Mouse (Mus musculus): ENCODE measurements around the gene Sh3bp5. TPM values are rescaled to one million over a fixed set of nuclear protein-coding genes. Genes with fewer than 3 reads are reported as not detected.
A peak's percentile ranks its signal among the peaks of the same experiment; 100 is the strongest.

Gene Sh3bp5
- polyA plus RNA-seq, 1 experiment from 2014 or later, result 14.3 TPM

DNA sequence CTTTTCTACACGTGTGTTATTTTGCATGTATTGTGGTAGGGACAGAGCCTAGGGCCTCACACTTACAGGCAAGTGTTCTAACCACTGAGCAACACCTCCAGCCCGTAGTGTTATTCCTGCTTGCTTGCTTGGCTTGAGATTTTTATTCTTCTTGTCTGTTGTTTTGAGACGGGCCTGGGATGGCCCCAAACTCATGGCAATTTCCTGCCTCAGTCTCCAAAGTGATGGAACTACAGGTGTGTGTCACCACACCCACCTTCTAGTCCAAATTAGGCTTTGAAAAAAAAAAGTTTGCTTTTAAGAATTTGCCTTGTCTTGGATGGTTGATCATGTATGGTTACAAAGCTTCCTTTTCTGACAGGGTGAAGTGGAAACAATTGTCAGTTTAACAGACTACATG, 19.5 kb downstream of the Sh3bp5 start:
- Histone ChIP-seq H3K4me3 (ENCODE audit: low read length) (no peak overlapping the region), H3K27ac (ENCODE audit: low read depth, low read length) (no peak overlapping the region), H3K9ac (ENCODE audit: low read depth, low read length) (no peak overlapping the region), H3K4me1 (ENCODE audit: control insufficient read depth, insufficient read depth, low read length) (peaks cover 29% of the 10 kb centered on the region; the same call in 1 of the 2 replicates), H3K9me3 (ENCODE audit: control insufficient read depth, low read length) (no peaks in the 10 kb centered on the region), H3K4me2 (replicated peaks; ENCODE audit: low read depth, low read length) (no peak overlapping the region), H3K36me3 (ENCODE audit: control insufficient read depth, insufficient read depth, low read length) (no peaks in the 10 kb centered on the region), H3K27me3 (ENCODE audit: control insufficient read depth, insufficient read depth, low read length) (no peaks in the 10 kb centered on the region)
- ATAC-seq (ENCODE audit: low FRiP score, low TSS enrichment), result no peak
- WGBS, result 80% methylated on average over 3 of the region's 3 CpGs

DNA sequence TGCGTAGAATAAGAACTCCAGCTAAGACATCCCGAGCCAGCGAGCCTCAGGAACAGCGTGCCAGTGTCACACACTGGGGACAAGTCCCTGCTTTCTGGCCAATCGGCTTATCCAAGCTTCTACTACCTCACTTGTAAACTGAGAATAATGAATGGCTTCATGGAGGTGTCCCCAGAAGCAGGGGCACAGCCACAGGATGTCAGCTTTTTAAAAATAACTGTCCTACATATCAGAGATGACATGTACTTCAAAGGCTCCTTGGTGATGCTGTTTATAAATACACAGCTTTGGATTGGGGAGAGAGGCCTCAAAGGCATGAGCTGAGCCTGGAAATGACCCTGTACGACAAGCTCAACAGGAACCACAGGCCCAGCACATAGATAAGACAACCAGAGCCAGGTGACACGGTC, 20.9 kb downstream of the Sh3bp5 start:
- no peak for ATAC-seq (ENCODE audit: low FRiP score, low TSS enrichment)
- Histone ChIP-seq H3K27ac (ENCODE audit: low read depth, low read length) (no peak overlapping the region), H3K9me3 (ENCODE audit: control insufficient read depth, low read length) (no peaks in the 10 kb centered on the region), H3K36me3 (ENCODE audit: control insufficient read depth, insufficient read depth, low read length) (no peaks in the 10 kb centered on the region), H3K9ac (ENCODE audit: low read depth, low read length) (no peak overlapping the region), H3K4me1 (ENCODE audit: control insufficient read depth, insufficient read depth, low read length) (peaks cover 21% of the 10 kb centered on the region; the same call in 1 of the 2 replicates), H3K27me3 (ENCODE audit: control insufficient read depth, insufficient read depth, low read length) (no peaks in the 10 kb centered on the region), H3K4me2 (replicated peaks; ENCODE audit: low read depth, low read length) (no peak overlapping the region), H3K4me3 (ENCODE audit: low read length) (no peak overlapping the region)
- 48% methylated on average over 7 of the region's 7 CpGs for WGBS

- no peak overlapping the region for H3K4me3 ChIP-seq (ENCODE audit: low read length)
- H3K9me3 ChIP-seq (ENCODE audit: control insufficient read depth, low read length), result no peaks in the 10 kb centered on the region
- H3K36me3 ChIP-seq (ENCODE audit: control insufficient read depth, insufficient read depth, low read length), result no peaks in the 10 kb centered on the region
- no peak overlapping the region for H3K9ac ChIP-seq (ENCODE audit: low read depth, low read length)
- no peak for ATAC-seq (ENCODE audit: low FRiP score, low TSS enrichment)
- H3K4me2 ChIP-seq (replicated peaks; ENCODE audit: low read depth, low read length), result no peak overlapping the region
- no peaks in the 10 kb centered on the region for H3K27me3 ChIP-seq (ENCODE audit: control insufficient read depth, insufficient read depth, low read length)
- 33% methylated on average over 10 of the region's 10 CpGs for WGBS
- no peak overlapping the region for H3K27ac ChIP-seq (ENCODE audit: low read depth, low read length)
- H3K4me1 ChIP-seq (ENCODE audit: control insufficient read depth, insufficient read depth, low read length), result peaks cover 21% of the 10 kb centered on the region; the same call in 1 of the 2 replicates
Measured at GRCm38 (mm10) chr14:31414235-31414966, 21.5 kb downstream of the Sh3bp5 start.

DNA sequence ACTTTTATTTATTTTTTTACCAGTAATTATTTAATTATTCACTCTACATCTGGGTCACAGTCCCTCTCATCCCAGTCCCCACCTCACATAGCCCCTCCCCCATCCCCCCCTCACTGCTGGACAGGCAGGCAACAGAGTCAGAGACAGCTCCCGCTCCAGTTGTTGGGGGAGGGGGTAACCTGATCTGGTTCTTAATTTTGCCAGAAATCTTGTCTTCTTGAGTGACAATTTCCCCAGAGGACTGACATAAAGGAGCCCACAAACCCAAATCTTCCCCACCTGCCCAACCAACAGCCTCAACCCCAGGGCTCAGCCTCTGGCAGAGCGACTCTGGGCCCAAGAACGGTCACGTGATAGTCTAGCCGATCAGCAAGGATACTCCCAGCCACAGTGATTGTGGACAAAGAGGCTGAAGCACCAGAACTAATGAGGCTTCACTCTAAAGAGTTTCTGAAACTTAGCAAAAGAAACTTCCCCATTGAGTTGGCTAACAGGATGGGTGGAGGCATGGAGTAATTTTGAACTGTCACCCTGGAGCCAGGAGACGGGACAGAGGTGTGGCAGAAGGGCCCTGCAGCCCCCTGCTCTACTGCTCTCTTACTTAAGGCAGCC, 22.3 kb downstream of the Sh3bp5 start:
- H3K36me3 ChIP-seq (ENCODE audit: control insufficient read depth, insufficient read depth, low read length), result no peaks in the 10 kb centered on the region
- H3K4me1 ChIP-seq (ENCODE audit: control insufficient read depth, insufficient read depth, low read length), result peaks cover 25% of the 10 kb centered on the region
- ATAC-seq (ENCODE audit: low FRiP score, low TSS enrichment), result no peak
- H3K27me3 ChIP-seq (ENCODE audit: control insufficient read depth, insufficient read depth, low read length), result no peaks in the 10 kb centered on the region
- WGBS, result 30% methylated on average over 6 of the region's 6 CpGs
- H3K9ac ChIP-seq (ENCODE audit: low read depth, low read length), result no peak overlapping the region
- no peaks in the 10 kb centered on the region for H3K9me3 ChIP-seq (ENCODE audit: control insufficient read depth, low read length)
- no peak overlapping the region for H3K4me3 ChIP-seq (ENCODE audit: low read length)
- no peak overlapping the region for H3K4me2 ChIP-seq (replicated peaks; ENCODE audit: low read depth, low read length)
- H3K27ac ChIP-seq (ENCODE audit: low read depth, low read length), result no peak overlapping the region

DNA sequence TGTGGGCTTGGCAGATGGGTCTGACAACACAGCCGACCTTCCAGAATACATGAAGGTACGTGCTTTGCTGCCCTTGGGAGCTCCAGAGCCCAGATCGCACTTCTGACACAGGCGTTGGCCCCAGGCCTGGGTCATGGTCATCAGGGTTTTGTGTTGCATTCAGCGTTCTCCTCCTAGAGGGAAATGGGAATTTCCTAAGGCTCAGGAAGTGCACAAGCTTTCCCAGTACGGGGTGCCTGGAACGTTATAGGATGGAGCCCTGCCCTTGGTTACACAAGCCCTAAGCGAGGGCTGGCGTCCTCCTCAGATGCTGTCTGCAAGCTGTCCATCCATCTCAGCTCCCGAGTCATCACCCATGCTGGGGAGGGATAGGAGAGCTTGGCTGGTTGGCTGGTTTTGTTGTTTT, 23.2 kb downstream of the Sh3bp5 start:
- ATAC-seq (ENCODE audit: low FRiP score, low TSS enrichment), result no peak
- Histone ChIP-seq H3K36me3 (ENCODE audit: control insufficient read depth, insufficient read depth, low read length) (no peaks in the 10 kb centered on the region), H3K4me1 (ENCODE audit: control insufficient read depth, insufficient read depth, low read length) (peaks cover 33% of the 10 kb centered on the region), H3K27ac (ENCODE audit: low read depth, low read length) (no peak overlapping the region), H3K27me3 (ENCODE audit: control insufficient read depth, insufficient read depth, low read length) (no peaks in the 10 kb centered on the region), H3K9ac (ENCODE audit: low read depth, low read length) (no peak overlapping the region), H3K4me3 (ENCODE audit: low read length) (no peak overlapping the region), H3K4me2 (replicated peaks; ENCODE audit: low read depth, low read length) (no peak overlapping the region), H3K9me3 (ENCODE audit: control insufficient read depth, low read length) (no peaks in the 10 kb centered on the region)
- 60% methylated on average over 10 of the region's 10 CpGs for WGBS

- ATAC-seq (ENCODE audit: low FRiP score, low TSS enrichment), result no peak
- Histone ChIP-seq H3K9me3 (ENCODE audit: control insufficient read depth, low read length) (no peaks in the 10 kb centered on the region), H3K9ac (ENCODE audit: low read depth, low read length) (no peak overlapping the region), H3K27ac (ENCODE audit: low read depth, low read length) (no peak overlapping the region), H3K36me3 (ENCODE audit: control insufficient read depth, insufficient read depth, low read length) (no peaks in the 10 kb centered on the region), H3K4me2 (replicated peaks; ENCODE audit: low read depth, low read length) (no peak overlapping the region), H3K4me1 (ENCODE audit: control insufficient read depth, insufficient read depth, low read length) (peaks cover 40% of the 10 kb centered on the region), H3K4me3 (ENCODE audit: low read length) (no peak overlapping the region), H3K27me3 (ENCODE audit: control insufficient read depth, insufficient read depth, low read length) (no peaks in the 10 kb centered on the region)
- 75% methylated on average over 4 of the region's 4 CpGs for WGBS
Measured at GRCm38 (mm10) chr14:31410737-31411136, 25.1 kb downstream of the Sh3bp5 start.

DNA sequence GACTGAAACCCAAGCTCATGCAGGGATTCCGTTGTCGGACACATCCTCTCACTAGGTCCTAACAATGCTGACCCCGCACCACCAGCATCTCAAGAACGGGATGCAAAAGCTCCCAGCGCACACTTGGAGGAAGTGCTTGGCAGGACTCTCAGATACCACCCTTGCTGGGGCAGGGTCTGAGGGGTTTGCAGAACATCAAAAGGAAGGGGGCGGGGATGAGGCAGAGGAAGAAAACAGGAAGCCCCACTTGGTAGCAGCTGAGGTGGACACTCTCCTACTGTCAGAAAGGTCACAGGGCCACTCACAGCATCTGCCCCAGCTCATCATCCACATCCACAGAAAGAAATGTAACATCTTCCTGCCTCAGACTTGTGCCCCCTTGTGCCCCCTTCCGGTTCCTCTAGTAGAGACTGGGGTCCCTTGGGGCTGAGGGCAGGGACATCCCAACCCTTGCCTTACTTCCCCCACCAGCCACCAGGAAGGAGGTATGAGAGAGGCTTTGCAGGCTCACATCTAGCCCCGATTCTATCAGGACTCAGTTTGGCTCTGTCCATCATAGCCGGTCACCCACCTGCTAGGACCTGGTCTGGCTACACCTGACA, 25.7 kb downstream of the Sh3bp5 start:
- Histone ChIP-seq H3K27ac (ENCODE audit: low read depth, low read length) (no peak overlapping the region), H3K9ac (ENCODE audit: low read depth, low read length) (no peak overlapping the region), H3K4me2 (replicated peaks; ENCODE audit: low read depth, low read length) (no peak overlapping the region), H3K27me3 (ENCODE audit: control insufficient read depth, insufficient read depth, low read length) (no peaks in the 10 kb centered on the region), H3K4me3 (ENCODE audit: low read length) (no peak overlapping the region), H3K36me3 (ENCODE audit: control insufficient read depth, insufficient read depth, low read length) (no peaks in the 10 kb centered on the region), H3K4me1 (ENCODE audit: control insufficient read depth, insufficient read depth, low read length) (peaks cover 42% of the 10 kb centered on the region), H3K9me3 (ENCODE audit: control insufficient read depth, low read length) (no peaks in the 10 kb centered on the region)
- ATAC-seq (ENCODE audit: low FRiP score, low TSS enrichment), result no peak
- WGBS, result 81% methylated on average over 9 of the region's 9 CpGs

- ATAC-seq (ENCODE audit: low FRiP score, low TSS enrichment), result no peak
- H3K4me1 ChIP-seq (ENCODE audit: control insufficient read depth, insufficient read depth, low read length), result peaks cover 31% of the 10 kb centered on the region
Measured at GRCm38 (mm10) chr14:31408666-31409065, 27.2 kb downstream of the Sh3bp5 start.

More at GRCm38 (mm10) chr14:31408666-31409065, 27.2 kb downstream of the Sh3bp5 start:
- Histone ChIP-seq H3K36me3 (ENCODE audit: control insufficient read depth, insufficient read depth, low read length) (no peaks in the 10 kb centered on the region), H3K27ac (ENCODE audit: low read depth, low read length) (peak overlapping the region; percentile 14; the same call in 1 of the 2 replicates), H3K9me3 (ENCODE audit: control insufficient read depth, low read length) (no peaks in the 10 kb centered on the region), H3K9ac (ENCODE audit: low read depth, low read length) (no peak overlapping the region), H3K27me3 (ENCODE audit: control insufficient read depth, insufficient read depth, low read length) (no peaks in the 10 kb centered on the region), H3K4me2 (replicated peaks; ENCODE audit: low read depth, low read length) (no peak overlapping the region), H3K4me3 (ENCODE audit: low read length) (no peak overlapping the region)
- WGBS, result 34% methylated on average over 8 of the region's 8 CpGs
